Mouse (Mus musculus) limb, embryonic 13.5 days (tissue): Measurements from ENCODE around the gene Fads6. TPM values are rescaled to one million over a fixed set of nuclear protein-coding genes. Genes with fewer than 3 reads are reported as not detected.

Experiments
- ATAC-seq: fragments of 200-750 bp; cut with Nextera tagmentation; 2 replicates; pipeline ENCODE4 v1.8.0; 2017; ENCODE audit warnings: low read depth, moderate number of reproducible peaks, moderate TSS enrichment; ENCODE audit not compliant: low FRiP score
- H3K27ac ChIP-seq: fragments of 300-500 bp; sonication (generic); 2 replicates; pipeline ENCODE4 v1.5.1; 2015; ENCODE audit warnings: inconsistent platforms, mild to moderate bottlenecking, moderate library complexity
- H3K27me3 ChIP-seq: fragments of 300-500 bp; sonication (generic); 2 replicates; pipeline ENCODE4 v1.6.1; 2015; ENCODE audit warnings: mild to moderate bottlenecking, inconsistent platforms
- H3K36me3 ChIP-seq: fragments of 300-500 bp; sonication (generic); 2 replicates; pipeline ENCODE4 v1.6.1; 2015; ENCODE audit warnings: inconsistent platforms, mild to moderate bottlenecking, moderate library complexity
- H3K4me1 ChIP-seq: fragments of 300-500 bp; sonication (generic); 2 replicates; pipeline ENCODE4 v1.6.1; 2015; ENCODE audit warnings: inconsistent platforms
- H3K4me2 ChIP-seq: fragments of 300-500 bp; sonication (generic); replicated peaks from 2 replicates; pipeline ENCODE4 v1.6.1; 2015; ENCODE audit warnings: inconsistent platforms, mild to moderate bottlenecking, moderate library complexity
- H3K4me3 ChIP-seq: fragments of 300-500 bp; sonication (generic); 2 replicates; pipeline ENCODE4 v1.5.1; 2015; ENCODE audit warnings: moderate library complexity, mild to moderate bottlenecking, inconsistent platforms
- H3K9ac ChIP-seq: fragments of 300-500 bp; sonication (generic); 2 replicates; pipeline ENCODE4 v1.6.1; 2015; ENCODE audit warnings: mild to moderate bottlenecking, inconsistent platforms
- H3K9me3 ChIP-seq: fragments of 300-500 bp; sonication (generic); 2 replicates; pipeline ENCODE4 v1.6.1; 2016; ENCODE audit warnings: inconsistent platforms
- WGBS: fragments of 180-500 bp; shearing (Covaris S2); methylation state at CpG from one replicate; pipeline ENCODE4 v1.1.7; 2015; 5-methylcytosine and 5-hydroxymethylcytosine counted together
- polyA plus RNA-seq: library from polyadenylated mRNA; unstranded; fragments of >200 nt; fragmentation: Nextera tagmentation; extraction: Ambion mirVana; gene quantifications from 2 replicates; pipeline ENCODE4 v1.2.1, GENCODE M21; 2015

The Fads6 gene
- polyA plus RNA-seq, result 0.09 and 0.15 TPM in 2 replicates

- ATAC-seq, result peak; percentile 44; the same call in 1 of the 2 replicates
- peak within 1 kb of the TSS; percentile 86 for H3K4me2 ChIP-seq
- under 1% methylated on average over 44 of the region's 44 CpGs for WGBS
- H3K27ac ChIP-seq, result no peak within 1 kb of the TSS
- H3K9ac ChIP-seq, result peak within 1 kb of the TSS; percentile 63
- peak within 1 kb of the TSS; percentile 51 for H3K4me3 ChIP-seq
- no peaks in the 10 kb centered on the region for H3K36me3 ChIP-seq
- H3K4me1 ChIP-seq, result peaks cover 3% of the 10 kb centered on the region; the same call in 1 of the 2 replicates
- no peaks in the 10 kb centered on the region for H3K9me3 ChIP-seq
- H3K27me3 ChIP-seq, result peaks cover 56% of the 10 kb centered on the region
These were observed at the start of gene Fads6 for GRCm38 (mm10) chr11:115297214-115297826. Gene Fads6 (minus strand): TSS chr11:115297663.

DNA sequence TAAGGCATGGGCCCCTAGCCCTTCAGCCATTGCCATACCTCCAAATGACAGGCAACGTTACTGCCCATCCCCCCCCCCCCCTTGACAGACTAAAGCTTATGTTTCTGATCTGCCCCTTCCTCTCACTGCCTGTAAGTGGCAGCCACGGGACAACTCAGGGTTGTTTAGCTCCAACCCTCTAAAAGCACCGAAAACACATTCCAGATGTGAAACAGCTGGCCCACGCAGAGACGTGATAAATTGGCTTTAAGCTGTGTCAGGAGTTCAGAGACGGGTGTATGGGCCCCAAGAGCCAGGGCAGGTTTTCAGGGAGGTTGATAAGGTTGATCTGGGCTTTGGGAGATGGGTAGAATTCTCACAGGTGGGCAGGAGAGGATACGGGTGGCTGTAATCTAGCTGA, 48.1 kb upstream of the Fads6 start:
- ATAC-seq, result peak; percentile 67; the same call in 1 of the 2 replicates
- H3K4me2 ChIP-seq, result no peak overlapping the region

DNA sequence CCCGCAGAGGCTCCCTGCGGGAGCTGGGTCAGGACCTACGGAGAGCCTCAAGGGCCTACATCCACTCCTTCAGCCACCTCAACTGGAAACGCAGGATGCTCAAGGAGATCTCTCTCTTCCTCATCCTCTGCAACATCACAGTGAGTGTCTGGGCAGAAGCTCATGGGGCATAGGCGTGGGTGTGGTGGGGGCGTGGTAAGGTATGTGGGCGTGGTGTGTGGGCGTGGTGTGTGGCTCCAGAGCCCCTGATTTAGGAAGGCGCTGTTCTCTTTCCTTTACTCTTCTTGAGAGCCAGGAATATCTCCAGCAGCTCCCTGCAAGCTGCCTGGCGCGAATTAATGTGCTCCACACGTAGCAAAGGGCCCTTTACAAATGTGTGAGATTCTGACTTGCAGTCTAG, 47.5 kb upstream of the Fads6 start:
- Histone ChIP-seq H3K27me3 (peaks cover 39% of the 10 kb centered on the region), H3K36me3 (no peaks in the 10 kb centered on the region), H3K27ac (no peak overlapping the region), H3K4me2 (no peak overlapping the region), H3K4me3 (no peak overlapping the region), H3K9me3 (no peaks in the 10 kb centered on the region), H3K9ac (no peak overlapping the region), H3K4me1 (peaks cover 36% of the 10 kb centered on the region)
- 6% methylated on average over 12 of the region's 12 CpGs for WGBS
- ATAC-seq, result no peak

More for the DNA sequence above, 48.1 kb upstream of the Fads6 start:
- peaks cover 36% of the 10 kb centered on the region for H3K4me1 ChIP-seq
- H3K4me3 ChIP-seq, result no peak overlapping the region
- no peaks in the 10 kb centered on the region for H3K9me3 ChIP-seq
- no peaks in the 10 kb centered on the region for H3K36me3 ChIP-seq
- peaks cover 40% of the 10 kb centered on the region for H3K27me3 ChIP-seq
- no peak overlapping the region for H3K9ac ChIP-seq
- WGBS, result 9% methylated on average over 7 of the region's 7 CpGs
- H3K27ac ChIP-seq, result no peak overlapping the region

GRCm38 (mm10) chr11:115341866-115342265, 44.4 kb upstream of the Fads6 start:
- Histone ChIP-seq H3K9me3 (no peaks in the 10 kb centered on the region), H3K4me2 (no peak overlapping the region), H3K4me3 (no peak overlapping the region), H3K27me3 (peaks cover 61% of the 10 kb centered on the region), H3K36me3 (no peaks in the 10 kb centered on the region), H3K9ac (no peak overlapping the region), H3K4me1 (peaks cover 25% of the 10 kb centered on the region), H3K27ac (no peak overlapping the region)
- 74% methylated on average over 6 of the region's 6 CpGs for WGBS
- no peak for ATAC-seq

- Histone ChIP-seq H3K4me2 (no peak overlapping the region), H3K9ac (no peak overlapping the region), H3K4me1 (peaks cover 18% of the 10 kb centered on the region), H3K27me3 (peaks cover 63% of the 10 kb centered on the region), H3K36me3 (no peaks in the 10 kb centered on the region), H3K9me3 (no peaks in the 10 kb centered on the region), H3K4me3 (no peak overlapping the region), H3K27ac (no peak overlapping the region)
- ATAC-seq, result no peak
- WGBS, result 59% methylated on average over 2 of the region's 2 CpGs
These were observed 43.8 kb upstream of the Fads6 start for GRCm38 (mm10) chr11:115341246-115341645.

GRCm38 (mm10) chr11:115337826-115338225, 40.4 kb upstream of the Fads6 start:
- no peak overlapping the region for H3K27ac ChIP-seq
- no peak overlapping the region for H3K4me2 ChIP-seq
- H3K4me3 ChIP-seq, result no peak overlapping the region
- H3K27me3 ChIP-seq, result peaks cover 75% of the 10 kb centered on the region
- H3K36me3 ChIP-seq, result no peaks in the 10 kb centered on the region
- H3K9me3 ChIP-seq, result no peaks in the 10 kb centered on the region
- ATAC-seq, result no peak
- no peak overlapping the region for H3K9ac ChIP-seq
- peaks cover 4% of the 10 kb centered on the region; the same call in 1 of the 2 replicates for H3K4me1 ChIP-seq
- 64% methylated on average over 1 of the region's 1 CpGs for WGBS

GRCm38 (mm10) chr11:115337350-115337749, 39.9 kb upstream of the Fads6 start:
- Histone ChIP-seq H3K27ac (no peak overlapping the region), H3K9me3 (no peaks in the 10 kb centered on the region), H3K4me2 (no peak overlapping the region), H3K4me1 (peaks cover 4% of the 10 kb centered on the region; the same call in 1 of the 2 replicates), H3K4me3 (no peak overlapping the region), H3K27me3 (peaks cover 80% of the 10 kb centered on the region), H3K9ac (no peak overlapping the region), H3K36me3 (no peaks in the 10 kb centered on the region)
- 48% methylated on average over 3 of the region's 3 CpGs for WGBS
- ATAC-seq, result no peak

- Histone ChIP-seq H3K27ac (no peak overlapping the region), H3K9ac (no peak overlapping the region), H3K36me3 (no peaks in the 10 kb centered on the region), H3K4me3 (no peak overlapping the region), H3K27me3 (peaks cover 90% of the 10 kb centered on the region), H3K4me2 (no peak overlapping the region), H3K9me3 (no peaks in the 10 kb centered on the region), H3K4me1 (peaks cover 4% of the 10 kb centered on the region; the same call in 1 of the 2 replicates)
- no peak for ATAC-seq
- WGBS, result 14% methylated on average over 6 of the region's 6 CpGs
These were observed 38.7 kb upstream of the Fads6 start for GRCm38 (mm10) chr11:115336115-115336514.

GRCm38 (mm10) chr11:115335223-115335622, 37.8 kb upstream of the Fads6 start:
- H3K27me3 ChIP-seq, result peaks cover 95% of the 10 kb centered on the region
- 61% methylated on average over 12 of the region's 12 CpGs for WGBS

DNA sequence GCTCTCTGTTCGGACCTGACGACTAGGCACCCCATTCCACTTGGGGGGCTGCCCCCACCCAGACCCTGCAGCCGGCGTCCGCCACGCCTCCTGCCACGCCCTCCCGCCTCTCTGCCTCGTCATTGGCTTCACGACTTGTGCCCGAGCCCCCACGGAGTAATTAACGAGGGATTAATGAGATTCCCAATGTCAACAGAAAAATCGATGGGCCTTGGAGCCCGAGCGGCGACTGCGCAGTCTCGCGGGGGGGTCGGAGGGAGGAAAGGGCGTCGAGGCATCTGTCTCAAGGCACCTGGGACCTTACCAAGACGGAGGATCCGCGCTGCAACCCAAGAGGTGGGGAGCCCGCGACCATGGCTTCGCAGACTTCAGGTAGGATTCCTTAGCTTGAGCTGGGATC, 37.1 kb upstream of the Fads6 start, which contains the start of gene Otop3:
TSS of gene Otop3 (plus strand) at position 201 of the 400 bp plus-strand sequence.
- ATAC-seq, result no peak
- Histone ChIP-seq H3K27ac (no peak within 1 kb of the TSS), H3K4me3 (0 out of 2 replicates have a peak within 1 kb of the TSS, but pooled peaks have one; percentile 1), H3K9me3 (no peaks in the 10 kb centered on the region), H3K4me2 (peak within 1 kb of the TSS; percentile 43), H3K4me1 (peaks cover 4% of the 10 kb centered on the region; the same call in 1 of the 2 replicates), H3K27me3 (peaks cover 95% of the 10 kb centered on the region), H3K9ac (no peak within 1 kb of the TSS), H3K36me3 (no peaks in the 10 kb centered on the region)
- WGBS, result 7% methylated on average over 29 of the region's 29 CpGs

More at GRCm38 (mm10) chr11:115335223-115335622, 37.8 kb upstream of the Fads6 start:
- Histone ChIP-seq H3K27ac (no peak overlapping the region), H3K9ac (no peak overlapping the region), H3K4me1 (peaks cover 4% of the 10 kb centered on the region; the same call in 1 of the 2 replicates), H3K36me3 (no peaks in the 10 kb centered on the region), H3K9me3 (no peaks in the 10 kb centered on the region), H3K4me3 (no peak overlapping the region), H3K4me2 (no peak overlapping the region)
- ATAC-seq, result no peak

- Histone ChIP-seq H3K27ac (no peak overlapping the region), H3K9me3 (no peaks in the 10 kb centered on the region), H3K9ac (no peak overlapping the region), H3K27me3 (peaks cover 90% of the 10 kb centered on the region), H3K4me2 (no peak overlapping the region), H3K4me1 (peaks cover under 1% of the 10 kb centered on the region; the same call in 1 of the 2 replicates), H3K36me3 (no peaks in the 10 kb centered on the region), H3K4me3 (no peak overlapping the region)
- WGBS, result 71% methylated on average over 15 of the region's 15 CpGs
- ATAC-seq, result no peak
These were observed 31.9 kb upstream of the Fads6 start for GRCm38 (mm10) chr11:115329339-115329738.

DNA sequence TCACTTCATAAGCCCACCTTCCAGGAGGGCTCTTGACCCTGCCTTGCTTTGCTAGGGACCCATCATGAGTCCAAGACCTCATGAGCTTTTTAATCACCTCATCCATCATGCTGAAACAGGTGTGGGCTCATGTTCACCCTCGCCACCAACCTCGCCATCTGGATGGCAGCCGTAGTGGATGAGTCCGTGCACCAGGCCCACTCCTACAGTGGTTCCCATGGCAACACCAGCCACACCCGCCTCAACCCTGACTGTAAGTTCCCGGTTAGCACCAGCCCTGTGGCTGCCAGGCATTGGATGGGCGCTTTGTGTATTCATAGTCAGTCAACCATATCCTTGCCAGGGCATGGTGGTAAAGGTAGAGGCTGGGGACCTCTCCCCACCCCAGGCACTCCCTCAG, 29.3 kb upstream of the Fads6 start:
- H3K36me3 ChIP-seq, result no peaks in the 10 kb centered on the region
- H3K4me2 ChIP-seq, result no peak overlapping the region
- peaks cover 90% of the 10 kb centered on the region for H3K27me3 ChIP-seq
- no peak overlapping the region for H3K27ac ChIP-seq
- 0 out of 2 replicates have a peak, but pooled peaks cover 8% of the 10 kb centered on the region for H3K4me1 ChIP-seq
- H3K9me3 ChIP-seq, result no peaks in the 10 kb centered on the region
- ATAC-seq, result no peak
- 45% methylated on average over 7 of the region's 7 CpGs for WGBS
- no peak overlapping the region for H3K9ac ChIP-seq
- no peak overlapping the region for H3K4me3 ChIP-seq
